Mouse (Mus musculus): ENCODE data around the gene Setdb1. TPM values are rescaled to one million over a fixed set of nuclear protein-coding genes. Genes with fewer than 3 reads are reported as not detected.

Gene Setdb1
- polyA plus RNA-seq, 1 experiment from 2014 or later = 67.3 TPM

DNA sequence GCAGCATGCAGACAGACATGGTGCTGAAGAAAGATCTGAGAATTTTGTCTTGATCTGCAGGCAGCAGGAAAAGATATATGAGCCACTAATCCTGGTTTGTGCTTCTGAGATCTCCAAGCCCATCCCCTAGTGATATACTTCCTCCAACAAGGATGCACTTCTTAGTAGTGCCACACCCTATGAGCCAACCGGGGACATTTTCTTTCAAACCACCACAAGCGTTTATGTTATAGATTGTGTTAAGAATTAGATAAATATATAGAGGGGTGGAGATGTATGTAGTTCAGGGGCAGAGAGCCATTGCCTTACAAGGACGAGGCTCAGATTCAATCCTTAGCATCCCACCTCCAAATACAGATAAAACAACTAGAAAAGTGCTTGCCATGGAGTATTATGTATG is 46.5 kb downstream of the Setdb1 start:
- DNase-seq (ENCODE audit: low spot score) (no peak), ATAC-seq (replicated peaks; ENCODE audit: insufficient number of reproducible peaks, low FRiP score, low TSS enrichment, low read depth) (no peak)
- H3K4me2 ChIP-seq (ENCODE audit: low read depth, low read length) = no peak overlapping the region
- no peaks in the 10 kb centered on the region for H3K9me3 ChIP-seq (replicated peaks; ENCODE audit: control insufficient read depth, low read length)
- no peak overlapping the region for H3K9ac ChIP-seq (replicated peaks; ENCODE audit: low read length)
- H3K4me1 ChIP-seq (ENCODE audit: control insufficient read depth, insufficient read depth, low read length) = no peaks in the 10 kb centered on the region
- no peaks in the 10 kb centered on the region for H3K36me3 ChIP-seq (replicated peaks; ENCODE audit: control insufficient read depth, insufficient read depth, low read depth, low read length)
- WGBS = 67% methylated on average over 3 of the region's 3 CpGs
- no peak overlapping the region for H3K4me3 ChIP-seq (ENCODE audit: low read depth, low read length)
- H3K27ac ChIP-seq (replicated peaks; ENCODE audit: low read depth, low read length) = no peak overlapping the region
- no peaks in the 10 kb centered on the region for H3K27me3 ChIP-seq (ENCODE audit: control insufficient read depth, insufficient read depth, low read length)

GRCm38 (mm10) chr3:95307100-95307499 is 49.9 kb downstream of the Setdb1 start, which contains the start of gene Anxa9:
TSS of gene Anxa9 (minus strand) at chr3:95307176.
- no peaks in the 10 kb centered on the region for H3K36me3 ChIP-seq (replicated peaks; ENCODE audit: control insufficient read depth, insufficient read depth, low read depth, low read length)
- no peak within 1 kb of the TSS for H3K9ac ChIP-seq (replicated peaks; ENCODE audit: low read length)
- 56% methylated on average over 7 of the region's 7 CpGs for WGBS
- H3K9me3 ChIP-seq (replicated peaks; ENCODE audit: control insufficient read depth, low read length) = no peaks in the 10 kb centered on the region
- H3K4me2 ChIP-seq (ENCODE audit: low read depth, low read length) = no peak within 1 kb of the TSS
- DNase-seq (ENCODE audit: low spot score) (no peak), ATAC-seq (replicated peaks; ENCODE audit: insufficient number of reproducible peaks, low FRiP score, low TSS enrichment, low read depth) (no peak)
- no peak within 1 kb of the TSS for H3K27ac ChIP-seq (replicated peaks; ENCODE audit: low read depth, low read length)
- no peaks in the 10 kb centered on the region for H3K27me3 ChIP-seq (ENCODE audit: control insufficient read depth, insufficient read depth, low read length)
- H3K4me1 ChIP-seq (ENCODE audit: control insufficient read depth, insufficient read depth, low read length) = no peaks in the 10 kb centered on the region
- no peak within 1 kb of the TSS for H3K4me3 ChIP-seq (ENCODE audit: low read depth, low read length)

GRCm38 (mm10) chr3:95306244-95306643 is 50.8 kb downstream of the Setdb1 start:
- H3K9me3 ChIP-seq (replicated peaks; ENCODE audit: control insufficient read depth, low read length) = no peaks in the 10 kb centered on the region
- ATAC-seq (replicated peaks; ENCODE audit: insufficient number of reproducible peaks, low FRiP score, low TSS enrichment, low read depth) (no peak), DNase-seq (ENCODE audit: low spot score) (no peak)
- H3K27ac ChIP-seq (replicated peaks; ENCODE audit: low read depth, low read length) = no peak overlapping the region
- WGBS = 87% methylated on average over 4 of the region's 4 CpGs
- H3K27me3 ChIP-seq (ENCODE audit: control insufficient read depth, insufficient read depth, low read length) = no peaks in the 10 kb centered on the region
- H3K4me3 ChIP-seq (ENCODE audit: low read depth, low read length) = no peak overlapping the region
- no peak overlapping the region for H3K4me2 ChIP-seq (ENCODE audit: low read depth, low read length)
- no peaks in the 10 kb centered on the region for H3K4me1 ChIP-seq (ENCODE audit: control insufficient read depth, insufficient read depth, low read length)
- H3K9ac ChIP-seq (replicated peaks; ENCODE audit: low read length) = no peak overlapping the region
- no peaks in the 10 kb centered on the region for H3K36me3 ChIP-seq (replicated peaks; ENCODE audit: control insufficient read depth, insufficient read depth, low read depth, low read length)

DNA sequence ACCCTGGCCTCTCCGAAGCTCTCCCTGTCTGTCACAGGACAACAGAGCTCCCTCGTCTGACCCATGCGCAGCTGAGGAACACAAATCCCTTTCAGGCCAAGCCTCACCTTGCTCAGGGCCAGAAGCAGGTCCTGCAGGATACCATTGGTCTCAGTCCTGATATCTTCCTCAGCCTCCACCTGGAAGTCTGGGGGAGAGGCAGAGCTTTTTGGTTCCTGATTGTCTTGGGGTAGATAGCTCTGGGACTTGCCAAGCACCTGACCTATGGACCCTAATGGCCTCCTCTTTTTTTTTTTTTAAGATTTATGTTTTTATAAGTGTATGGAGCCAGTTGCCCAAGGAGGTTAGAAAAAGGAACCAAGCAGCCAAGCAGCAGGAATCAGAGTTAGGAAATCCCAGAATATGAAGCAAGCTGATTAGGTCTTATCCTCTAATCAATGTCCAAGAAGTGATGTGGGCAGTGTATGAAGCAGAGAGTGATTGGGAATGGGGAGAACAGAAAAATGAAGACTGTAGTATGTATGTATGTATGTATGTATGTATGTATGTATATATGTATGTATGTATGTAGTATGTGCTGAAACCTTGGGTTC is 55.7 kb downstream of the Setdb1 start:
- WGBS = 82% methylated on average over 3 of the region's 3 CpGs
- H3K27ac ChIP-seq (replicated peaks; ENCODE audit: low read depth, low read length) = no peak overlapping the region
- H3K4me1 ChIP-seq (ENCODE audit: control insufficient read depth, insufficient read depth, low read length) = no peaks in the 10 kb centered on the region
- no peaks in the 10 kb centered on the region for H3K27me3 ChIP-seq (ENCODE audit: control insufficient read depth, insufficient read depth, low read length)
- H3K9me3 ChIP-seq (replicated peaks; ENCODE audit: control insufficient read depth, low read length) = no peaks in the 10 kb centered on the region
- no peak for ATAC-seq (replicated peaks; ENCODE audit: insufficient number of reproducible peaks, low FRiP score, low TSS enrichment, low read depth)
- no peak overlapping the region for H3K9ac ChIP-seq (replicated peaks; ENCODE audit: low read length)
- H3K4me2 ChIP-seq (ENCODE audit: low read depth, low read length) = no peak overlapping the region
- DNase-seq (ENCODE audit: low spot score) = no peak
- H3K36me3 ChIP-seq (replicated peaks; ENCODE audit: control insufficient read depth, insufficient read depth, low read depth, low read length) = no peaks in the 10 kb centered on the region
- H3K4me3 ChIP-seq (ENCODE audit: low read depth, low read length) = no peak overlapping the region

DNA sequence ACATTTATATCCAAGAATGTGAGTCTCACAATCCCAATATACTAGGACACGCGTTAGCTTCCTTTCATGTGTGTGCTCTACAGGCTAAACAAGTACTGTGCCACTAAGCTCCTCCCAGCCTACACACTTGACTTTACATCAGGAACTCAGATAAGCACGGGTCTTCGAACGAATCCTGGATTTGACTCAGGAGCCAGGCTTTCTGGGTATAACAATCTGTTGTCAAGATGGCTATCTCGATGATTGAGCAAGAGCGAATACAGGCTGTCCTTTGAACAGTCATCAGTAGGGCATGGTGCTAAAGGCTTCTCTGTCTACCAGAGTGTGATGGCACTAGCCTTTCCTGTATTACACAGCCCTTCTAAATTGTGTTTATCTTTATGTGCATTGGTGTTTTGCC is 59.0 kb downstream of the Setdb1 start:
- Histone ChIP-seq H3K4me3 (ENCODE audit: low read depth, low read length) (no peak overlapping the region), H3K4me1 (ENCODE audit: control insufficient read depth, insufficient read depth, low read length) (no peaks in the 10 kb centered on the region), H3K36me3 (replicated peaks; ENCODE audit: control insufficient read depth, insufficient read depth, low read depth, low read length) (no peaks in the 10 kb centered on the region; the same call in 1 of the 2 replicates), H3K9me3 (replicated peaks; ENCODE audit: control insufficient read depth, low read length) (no peaks in the 10 kb centered on the region), H3K4me2 (ENCODE audit: low read depth, low read length) (no peak overlapping the region), H3K27ac (replicated peaks; ENCODE audit: low read depth, low read length) (no peak overlapping the region), H3K9ac (replicated peaks; ENCODE audit: low read length) (no peak overlapping the region), H3K27me3 (ENCODE audit: control insufficient read depth, insufficient read depth, low read length) (no peaks in the 10 kb centered on the region)
- ATAC-seq (replicated peaks; ENCODE audit: insufficient number of reproducible peaks, low FRiP score, low TSS enrichment, low read depth) (no peak), DNase-seq (ENCODE audit: low spot score) (no peak)
- WGBS = 92% methylated on average over 7 of the region's 7 CpGs

DNA sequence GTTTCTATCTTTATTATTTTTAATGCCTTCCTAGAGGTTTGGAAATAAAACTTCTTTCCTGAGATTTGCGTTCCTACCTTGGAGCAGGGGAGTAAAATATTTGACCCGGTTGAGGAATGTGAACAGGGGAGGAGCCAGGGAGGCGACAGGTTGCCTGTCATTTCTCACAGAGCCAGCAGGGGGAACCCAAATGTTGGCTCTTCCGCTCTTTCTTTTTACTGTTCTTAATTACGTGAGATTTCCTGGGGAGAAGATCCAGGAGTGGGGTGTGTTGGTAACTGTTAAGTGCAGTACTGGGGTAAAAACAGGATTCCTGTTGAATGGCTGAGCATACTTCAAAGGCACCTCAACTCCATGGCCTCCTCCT is 60.9 kb downstream of the Setdb1 start:
- no peaks in the 10 kb centered on the region; the same call in 1 of the 2 replicates for H3K36me3 ChIP-seq (replicated peaks; ENCODE audit: control insufficient read depth, insufficient read depth, low read depth, low read length)

GRCm38 (mm10) chr3:95295321-95296102 is 61.5 kb downstream of the Setdb1 start:
- Histone ChIP-seq H3K4me2 (ENCODE audit: low read depth, low read length) (no peak overlapping the region), H3K9me3 (replicated peaks; ENCODE audit: control insufficient read depth, low read length) (no peaks in the 10 kb centered on the region), H3K4me3 (ENCODE audit: low read depth, low read length) (no peak overlapping the region), H3K9ac (replicated peaks; ENCODE audit: low read length) (no peak overlapping the region), H3K27ac (replicated peaks; ENCODE audit: low read depth, low read length) (no peak overlapping the region), H3K4me1 (ENCODE audit: control insufficient read depth, insufficient read depth, low read length) (no peaks in the 10 kb centered on the region), H3K27me3 (ENCODE audit: control insufficient read depth, insufficient read depth, low read length) (no peaks in the 10 kb centered on the region), H3K36me3 (replicated peaks; ENCODE audit: control insufficient read depth, insufficient read depth, low read depth, low read length) (no peaks in the 10 kb centered on the region; the same call in 1 of the 2 replicates)
- DNase-seq (ENCODE audit: low spot score) = no peak
- WGBS = 77% methylated on average over 11 of the region's 11 CpGs
- ATAC-seq (replicated peaks; ENCODE audit: insufficient number of reproducible peaks, low FRiP score, low TSS enrichment, low read depth) = peak; percentile 22; the same call in 1 of the 2 replicates

More for the DNA sequence above, 60.9 kb downstream of the Setdb1 start:
- peak; percentile 79 for DNase-seq (ENCODE audit: low spot score)
- no peaks in the 10 kb centered on the region for H3K9me3 ChIP-seq (replicated peaks; ENCODE audit: control insufficient read depth, low read length)
- H3K9ac ChIP-seq (replicated peaks; ENCODE audit: low read length) = no peak overlapping the region
- WGBS = 13% methylated on average over 5 of the region's 5 CpGs
- no peak for ATAC-seq (replicated peaks; ENCODE audit: insufficient number of reproducible peaks, low FRiP score, low TSS enrichment, low read depth)
- H3K4me2 ChIP-seq (ENCODE audit: low read depth, low read length) = no peak overlapping the region
- no peaks in the 10 kb centered on the region for H3K27me3 ChIP-seq (ENCODE audit: control insufficient read depth, insufficient read depth, low read length)
- no peak overlapping the region for H3K4me3 ChIP-seq (ENCODE audit: low read depth, low read length)
- H3K4me1 ChIP-seq (ENCODE audit: control insufficient read depth, insufficient read depth, low read length) = no peaks in the 10 kb centered on the region
- no peak overlapping the region for H3K27ac ChIP-seq (replicated peaks; ENCODE audit: low read depth, low read length)

DNA sequence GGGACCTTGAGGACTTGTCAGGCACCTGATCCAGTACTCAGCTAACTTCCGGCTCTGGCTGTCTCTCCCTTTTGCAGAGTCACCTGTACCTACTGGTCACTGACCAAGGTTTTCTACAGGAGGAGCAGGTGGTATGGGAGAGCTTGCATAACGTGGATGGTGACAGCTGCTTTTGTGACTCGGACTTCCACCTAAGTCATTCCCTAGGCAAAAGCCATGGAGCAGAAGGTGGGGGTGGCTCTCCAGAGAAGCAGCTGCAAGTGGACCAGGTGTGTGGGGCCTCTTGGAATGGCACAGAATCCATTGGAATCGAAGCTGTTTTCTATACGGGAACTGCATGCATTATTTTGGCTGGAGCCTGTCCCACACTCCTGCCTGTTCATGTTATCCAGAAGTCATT is 62.3 kb downstream of the Setdb1 start:
- WGBS = 84% methylated on average over 5 of the region's 5 CpGs
- no peak for ATAC-seq (replicated peaks; ENCODE audit: insufficient number of reproducible peaks, low FRiP score, low TSS enrichment, low read depth)
- no peak for DNase-seq (ENCODE audit: low spot score)
- Histone ChIP-seq H3K9me3 (replicated peaks; ENCODE audit: control insufficient read depth, low read length) (no peaks in the 10 kb centered on the region), H3K4me3 (ENCODE audit: low read depth, low read length) (no peak overlapping the region), H3K4me2 (ENCODE audit: low read depth, low read length) (no peak overlapping the region), H3K27me3 (ENCODE audit: control insufficient read depth, insufficient read depth, low read length) (no peaks in the 10 kb centered on the region), H3K4me1 (ENCODE audit: control insufficient read depth, insufficient read depth, low read length) (no peaks in the 10 kb centered on the region), H3K27ac (replicated peaks; ENCODE audit: low read depth, low read length) (no peak overlapping the region), H3K9ac (replicated peaks; ENCODE audit: low read length) (no peak overlapping the region), H3K36me3 (replicated peaks; ENCODE audit: control insufficient read depth, insufficient read depth, low read depth, low read length) (no peaks in the 10 kb centered on the region; the same call in 1 of the 2 replicates)
